Mouse (Mus musculus): ENCODE measurements around the gene 2610301B20Rik.

- no peak for TF ChIP-seq CTCF (conservative IDR thresholded peaks at IDR 0.05; ENCODE audit: low read length)
- TF ChIP-seq NANOG (IDR thresholded peaks at IDR 0.05; ENCODE audit: borderline replicate concordance, low read length) = no peak
These were observed 2.8 kb downstream of the 2610301B20Rik start for GRCm38 (mm10) chr4:10877057-10877456.
